Mouse (Mus musculus) CD4-positive naive resting alpha-beta T cell, adult 57 days (primary cell): ENCODE results near the gene Trem3. TPM values are rescaled to one million over a fixed set of nuclear protein-coding genes. Genes with fewer than 3 reads are reported as not detected.

Source experiments
- total RNA-seq: library from RNA; stranded (reverse); gene quantifications from one replicate; pipeline ENCODE4 v1.2.4, GENCODE M21; 2023

The Trem3 gene
- total RNA-seq = not detected

DNA sequence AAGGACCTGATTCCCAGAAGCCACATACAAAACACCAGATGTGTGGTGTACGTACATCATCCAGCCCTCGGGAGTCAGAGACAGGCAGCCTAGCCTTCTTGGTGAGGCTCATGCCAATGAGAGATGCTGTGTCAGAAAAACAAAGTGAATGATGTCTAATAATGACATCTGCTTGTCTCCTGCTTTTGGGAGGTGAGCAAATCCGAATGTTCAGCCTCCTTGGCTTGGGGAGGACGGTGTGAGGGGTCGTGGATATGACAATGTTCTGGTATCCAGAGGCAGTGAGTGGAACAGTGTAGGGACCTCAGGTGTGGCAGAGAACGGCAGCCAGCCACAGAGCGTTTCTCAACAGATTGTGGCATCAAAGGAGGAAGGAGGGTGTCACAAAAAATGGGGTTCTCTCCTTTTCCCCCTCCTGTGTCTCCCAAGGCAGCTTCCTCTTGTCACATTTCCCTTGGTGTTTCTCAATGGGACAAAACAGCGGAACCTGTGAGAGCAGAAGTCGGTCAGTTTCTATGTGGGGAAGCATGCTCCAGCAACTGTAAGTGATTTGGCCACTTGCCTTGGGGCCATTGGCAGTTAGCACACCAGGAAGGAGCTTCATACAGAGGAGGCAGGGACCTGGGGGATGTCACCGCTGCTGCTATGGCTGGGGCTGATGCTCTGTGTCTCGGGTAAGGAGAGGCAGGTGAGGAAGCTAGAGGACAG lies at the start of gene Trem3:
Trem3 (plus strand) TSS at position 557 of the 708 bp plus-strand sequence.

DNA sequence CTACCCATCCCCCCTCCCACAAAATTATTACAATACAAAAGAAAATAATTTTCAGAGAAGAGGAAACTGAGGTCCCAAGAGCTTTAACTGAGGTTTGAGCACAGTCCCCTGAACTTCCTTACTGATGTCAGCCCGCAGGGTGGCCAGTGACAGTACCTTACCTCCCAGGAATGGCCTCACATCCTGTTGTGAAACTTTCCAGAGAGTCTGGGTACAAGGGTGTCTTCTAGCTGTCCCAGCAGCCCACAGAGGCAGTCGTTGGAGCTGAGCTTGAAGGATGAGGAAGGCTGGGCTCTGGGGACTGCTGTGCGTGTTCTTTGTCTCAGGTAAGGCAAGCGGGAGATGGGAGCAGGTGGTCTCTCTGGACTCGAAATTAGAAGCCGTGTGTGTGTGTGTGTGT lies 15.1 kb upstream of the Trem3 start, which contains the start of gene Trem1:
Trem1 (plus strand) TSS at position 251 of the 400 bp plus-strand sequence.

DNA sequence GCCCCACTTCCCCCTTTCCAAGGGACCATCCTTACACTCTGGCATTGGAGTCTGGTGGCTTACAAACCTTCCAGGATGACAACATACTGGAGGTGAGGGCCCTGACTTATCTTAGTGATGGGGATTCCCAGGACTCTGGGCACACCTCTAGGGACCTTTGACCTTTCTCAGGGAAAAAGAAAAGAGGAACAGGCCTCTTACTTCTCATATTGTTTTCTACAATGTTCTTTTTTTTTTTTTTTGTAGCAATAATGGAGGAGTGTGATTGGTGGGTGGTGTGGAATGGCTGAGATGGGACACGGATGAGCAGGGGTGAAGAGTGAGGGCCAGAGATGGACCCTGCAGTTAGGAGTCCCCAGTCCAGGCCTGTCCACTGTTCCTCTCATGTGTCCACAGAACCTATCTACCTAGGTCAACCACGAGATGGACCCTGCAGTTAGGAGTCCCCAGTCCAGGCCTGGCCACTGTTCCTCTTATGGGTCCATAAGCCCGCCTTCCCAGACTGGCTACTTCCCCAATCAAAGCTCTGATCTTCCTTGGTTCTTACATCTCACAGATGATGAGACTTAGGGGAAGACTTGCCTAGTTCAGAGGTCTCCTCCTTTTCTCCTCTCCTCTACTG lies 16.3 kb downstream of the Trem3 start, which contains the start of gene Treml4:
Treml4 (plus strand) TSS at position 555 of the 622 bp plus-strand sequence.

DNA sequence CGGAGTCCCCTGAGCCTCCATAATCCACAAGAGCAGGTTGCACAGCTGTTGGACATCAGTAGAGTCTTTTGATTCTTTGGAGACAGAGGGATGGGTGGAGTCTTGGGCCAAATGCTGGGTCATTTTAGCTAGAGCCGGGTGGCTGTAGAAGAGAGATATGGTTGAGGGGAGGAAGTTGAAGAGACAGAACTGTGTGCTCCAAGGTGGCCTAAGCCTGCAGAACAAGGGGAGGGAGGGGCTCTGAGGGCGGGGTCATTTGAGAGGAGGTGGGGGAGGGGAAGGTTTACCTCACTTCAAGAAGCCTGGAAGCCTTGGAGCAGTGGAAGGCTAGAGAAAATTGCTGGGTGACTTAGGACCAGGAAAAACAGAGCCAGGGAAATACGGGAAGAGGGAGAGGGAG lies 51.6 kb downstream of the Trem3 start, which contains the start of gene Treml2:
Treml2 (plus strand) TSS at position 296 of the 400 bp plus-strand sequence.

Other genes starting within 250 kb of the Trem3 start
- not detected for gene 1700122O11Rik, start 209.5 kb upstream of the Trem3 start, total RNA-seq
- not detected for gene 1700067P10Rik, start 158.5 kb upstream of the Trem3 start, total RNA-seq
- not detected for gene 9830107B12Rik, start 101.5 kb upstream of the Trem3 start, total RNA-seq
- not detected for gene A530064D06Rik, start 80.5 kb upstream of the Trem3 start, total RNA-seq
- gene Trem1, start 15.0 kb upstream of the Trem3 start, total RNA-seq = 1.3 TPM
- gene Treml4, start 16.5 kb downstream of the Trem3 start, total RNA-seq = 4.6 TPM
- 98.5 TPM for gene Treml2, start 51.7 kb downstream of the Trem3 start, total RNA-seq
- gene B430306N03Rik, start 68.4 kb downstream of the Trem3 start, total RNA-seq = 5.4 TPM
- gene Trem2, start 98.6 kb downstream of the Trem3 start, total RNA-seq = not detected
- not detected for gene Treml1, start 112.1 kb downstream of the Trem3 start, total RNA-seq
- gene Nfya, start 162.1 kb downstream of the Trem3 start, total RNA-seq = 74.7 TPM
- 25.7 TPM for gene Oard1, start 162.2 kb downstream of the Trem3 start, total RNA-seq
- gene Apobec2, start 185.2 kb downstream of the Trem3 start, total RNA-seq = 2.0 TPM
- gene Tspo2, start 203.7 kb downstream of the Trem3 start, total RNA-seq = not detected
- 12.2 TPM for gene Unc5cl, start 207.1 kb downstream of the Trem3 start, total RNA-seq